Mouse (Mus musculus): Measurements from ENCODE around the gene Slc24a4. TPM values are rescaled to one million over a fixed set of nuclear protein-coding genes. Genes with fewer than 3 reads are reported as not detected.

Slc24a4 gene
- polyA plus RNA-seq, 1 experiment from 2014 or later, result 0.26 TPM

GRCm38 (mm10) chr12:102283483-102284266, 155.1 kb downstream of the Slc24a4 start:
- no peaks in the 10 kb centered on the region for H3K36me3 ChIP-seq (ENCODE audit: control insufficient read depth, insufficient read depth, low read length)
- DNase-seq (ENCODE audit: low spot score, missing footprints) (peak; percentile 90), ATAC-seq (ENCODE audit: low FRiP score) (peak; percentile 72)
- H3K9ac ChIP-seq (ENCODE audit: low read length), result peak overlapping the region; percentile 69
- 6% methylated on average over 24 of the region's 24 CpGs for WGBS
- H3K4me1 ChIP-seq (ENCODE audit: control insufficient read depth, insufficient read depth, low read length), result peaks cover 4% of the 10 kb centered on the region
- H3K27ac ChIP-seq (ENCODE audit: low read depth, low read length), result no peak overlapping the region
- peak overlapping the region; percentile 49 for H3K4me3 ChIP-seq (ENCODE audit: low read depth, low read length)
- H3K27me3 ChIP-seq (ENCODE audit: control insufficient read depth, insufficient read depth, low read length), result peaks cover 3% of the 10 kb centered on the region
- H3K9me3 ChIP-seq (ENCODE audit: control insufficient read depth, low read length), result no peaks in the 10 kb centered on the region
- peak overlapping the region; percentile 95 for H3K4me2 ChIP-seq

DNA sequence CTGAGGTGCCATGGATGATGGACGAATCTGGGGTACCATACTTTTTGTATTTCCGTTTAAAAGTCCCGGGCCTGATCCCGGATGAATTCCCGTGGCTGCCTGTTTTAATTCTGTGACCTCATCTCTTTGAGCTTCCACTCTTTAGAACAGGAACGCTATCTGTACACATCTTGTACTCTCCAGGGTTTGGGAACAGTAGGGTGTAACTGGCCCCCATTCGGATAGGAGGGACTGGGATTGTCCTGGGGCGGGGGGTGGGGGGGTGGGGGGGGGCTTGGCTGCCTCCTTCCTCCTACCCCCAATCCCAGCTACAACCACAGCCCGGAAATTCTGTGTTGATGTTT, 155.7 kb downstream of the Slc24a4 start:
- H3K4me1 ChIP-seq (ENCODE audit: control insufficient read depth, insufficient read depth, low read length), result peaks cover 4% of the 10 kb centered on the region
- no peak for ATAC-seq (ENCODE audit: low FRiP score)
- no peak overlapping the region for H3K27ac ChIP-seq (ENCODE audit: low read depth, low read length)
- DNase-seq (ENCODE audit: low spot score, missing footprints), result no peak
- H3K4me2 ChIP-seq, result peak overlapping the region; percentile 95
- no peaks in the 10 kb centered on the region for H3K9me3 ChIP-seq (ENCODE audit: control insufficient read depth, low read length)
- H3K27me3 ChIP-seq (ENCODE audit: control insufficient read depth, insufficient read depth, low read length), result peaks cover 3% of the 10 kb centered on the region
- H3K4me3 ChIP-seq (ENCODE audit: low read depth, low read length), result no peak overlapping the region
- no peak overlapping the region for H3K9ac ChIP-seq (ENCODE audit: low read length)
- no peaks in the 10 kb centered on the region for H3K36me3 ChIP-seq (ENCODE audit: control insufficient read depth, insufficient read depth, low read length)
- 42% methylated on average over 9 of the region's 9 CpGs for WGBS

DNA sequence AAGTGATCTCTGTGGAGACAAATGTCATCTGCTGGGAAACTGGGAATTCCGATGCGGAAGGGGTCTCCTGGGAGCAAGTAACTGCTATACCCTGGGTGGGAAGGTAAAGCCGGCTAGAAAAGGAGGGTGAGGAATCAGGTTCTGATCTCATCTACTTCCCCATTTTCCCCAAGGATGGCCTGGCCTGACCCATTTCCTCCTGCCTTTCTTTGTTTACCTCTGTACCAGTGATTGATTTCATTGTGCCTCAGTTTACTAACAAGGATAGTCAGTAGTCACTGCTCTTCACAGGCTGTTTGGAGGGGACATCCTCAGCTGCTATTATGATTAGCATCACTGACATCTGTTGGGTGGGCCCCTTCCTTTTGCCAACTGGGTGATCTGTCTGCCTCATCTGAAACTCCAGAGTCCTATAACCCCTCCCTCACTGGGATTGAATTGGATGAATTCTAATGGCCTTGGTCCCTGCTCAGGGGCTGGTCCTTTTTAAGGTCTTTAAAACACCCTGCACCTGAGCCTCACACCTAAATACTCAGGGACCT, 156.2 kb downstream of the Slc24a4 start:
- Histone ChIP-seq H3K9ac (ENCODE audit: low read length) (no peak overlapping the region), H3K27me3 (ENCODE audit: control insufficient read depth, insufficient read depth, low read length) (peaks cover 3% of the 10 kb centered on the region), H3K4me2 (no peak overlapping the region), H3K9me3 (ENCODE audit: control insufficient read depth, low read length) (no peaks in the 10 kb centered on the region), H3K27ac (ENCODE audit: low read depth, low read length) (no peak overlapping the region), H3K4me3 (ENCODE audit: low read depth, low read length) (no peak overlapping the region), H3K4me1 (ENCODE audit: control insufficient read depth, insufficient read depth, low read length) (peaks cover 4% of the 10 kb centered on the region), H3K36me3 (ENCODE audit: control insufficient read depth, insufficient read depth, low read length) (no peaks in the 10 kb centered on the region)
- DNase-seq (ENCODE audit: low spot score, missing footprints), result peak; percentile 81
- WGBS, result 61% methylated on average over 3 of the region's 3 CpGs
- ATAC-seq (ENCODE audit: low FRiP score), result no peak

DNA sequence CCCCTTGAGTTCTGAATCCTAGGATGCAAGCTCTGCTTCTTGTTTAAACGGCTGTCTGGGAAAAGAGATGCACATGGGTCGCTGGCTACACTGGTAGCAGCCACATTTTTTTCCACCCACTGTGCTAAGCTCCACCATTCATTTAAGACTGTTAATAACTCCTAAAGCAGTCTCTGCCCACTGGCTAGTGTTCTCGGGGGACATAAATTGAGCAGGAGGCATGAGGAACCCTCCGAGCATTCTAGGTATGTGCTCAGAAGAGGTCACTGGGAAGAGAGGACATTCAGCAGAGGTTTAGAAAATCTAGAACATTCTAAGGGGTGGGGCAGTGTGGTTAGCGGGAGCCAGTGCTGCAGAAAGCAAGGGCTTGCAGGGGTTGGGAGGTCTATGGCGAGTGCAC, 156.8 kb downstream of the Slc24a4 start:
- H3K36me3 ChIP-seq (ENCODE audit: control insufficient read depth, insufficient read depth, low read length), result no peaks in the 10 kb centered on the region
- peaks cover 3% of the 10 kb centered on the region for H3K27me3 ChIP-seq (ENCODE audit: control insufficient read depth, insufficient read depth, low read length)
- no peaks in the 10 kb centered on the region for H3K9me3 ChIP-seq (ENCODE audit: control insufficient read depth, low read length)
- H3K27ac ChIP-seq (ENCODE audit: low read depth, low read length), result no peak overlapping the region
- 71% methylated on average over 6 of the region's 6 CpGs for WGBS
- H3K4me2 ChIP-seq, result no peak overlapping the region
- H3K4me3 ChIP-seq (ENCODE audit: low read depth, low read length), result no peak overlapping the region
- H3K4me1 ChIP-seq (ENCODE audit: control insufficient read depth, insufficient read depth, low read length), result peaks cover 4% of the 10 kb centered on the region
- ATAC-seq (ENCODE audit: low FRiP score) (no peak), DNase-seq (ENCODE audit: low spot score, missing footprints) (no peak)
- no peak overlapping the region for H3K9ac ChIP-seq (ENCODE audit: low read length)

- Histone ChIP-seq H3K36me3 (ENCODE audit: control insufficient read depth, insufficient read depth, low read length) (no peaks in the 10 kb centered on the region), H3K4me3 (ENCODE audit: low read depth, low read length) (no peak overlapping the region), H3K4me2 (no peak overlapping the region), H3K9ac (ENCODE audit: low read length) (no peak overlapping the region), H3K27me3 (ENCODE audit: control insufficient read depth, insufficient read depth, low read length) (peaks cover 3% of the 10 kb centered on the region), H3K9me3 (ENCODE audit: control insufficient read depth, low read length) (no peaks in the 10 kb centered on the region), H3K4me1 (ENCODE audit: control insufficient read depth, insufficient read depth, low read length) (peaks cover 4% of the 10 kb centered on the region), H3K27ac (ENCODE audit: low read depth, low read length) (no peak overlapping the region)
- ATAC-seq (ENCODE audit: low FRiP score) (no peak), DNase-seq (ENCODE audit: low spot score, missing footprints) (no peak)
- WGBS, result 82% methylated on average over 5 of the region's 5 CpGs
Observed at GRCm38 (mm10) chr12:102285779-102286178, 157.2 kb downstream of the Slc24a4 start.

GRCm38 (mm10) chr12:102286681-102287414, 158.3 kb downstream of the Slc24a4 start:
- Histone ChIP-seq H3K4me3 (ENCODE audit: low read depth, low read length) (no peak overlapping the region), H3K9me3 (ENCODE audit: control insufficient read depth, low read length) (no peaks in the 10 kb centered on the region), H3K9ac (ENCODE audit: low read length) (no peak overlapping the region), H3K4me2 (no peak overlapping the region), H3K36me3 (ENCODE audit: control insufficient read depth, insufficient read depth, low read length) (no peaks in the 10 kb centered on the region), H3K27me3 (ENCODE audit: control insufficient read depth, insufficient read depth, low read length) (peaks cover 3% of the 10 kb centered on the region), H3K27ac (ENCODE audit: low read depth, low read length) (no peak overlapping the region), H3K4me1 (ENCODE audit: control insufficient read depth, insufficient read depth, low read length) (peaks cover 4% of the 10 kb centered on the region)
- DNase-seq (ENCODE audit: low spot score, missing footprints), result peak; percentile 12
- 84% methylated on average over 10 of the region's 10 CpGs for WGBS
- ATAC-seq (ENCODE audit: low FRiP score), result no peak

- ATAC-seq (ENCODE audit: low FRiP score) (no peak), DNase-seq (ENCODE audit: low spot score, missing footprints) (peak; percentile 57)
- Histone ChIP-seq H3K9me3 (ENCODE audit: control insufficient read depth, low read length) (no peaks in the 10 kb centered on the region), H3K27me3 (ENCODE audit: control insufficient read depth, insufficient read depth, low read length) (no peaks in the 10 kb centered on the region; the same call in 1 of the 2 replicates), H3K4me3 (ENCODE audit: low read depth, low read length) (no peak overlapping the region), H3K4me2 (no peak overlapping the region), H3K27ac (ENCODE audit: low read depth, low read length) (no peak overlapping the region), H3K36me3 (ENCODE audit: control insufficient read depth, insufficient read depth, low read length) (no peaks in the 10 kb centered on the region), H3K4me1 (ENCODE audit: control insufficient read depth, insufficient read depth, low read length) (peaks cover 4% of the 10 kb centered on the region; the same call in 1 of the 2 replicates), H3K9ac (ENCODE audit: low read length) (no peak overlapping the region)
- 84% methylated on average over 6 of the region's 6 CpGs for WGBS
Observed at GRCm38 (mm10) chr12:102287904-102288602, 159.5 kb downstream of the Slc24a4 start.

DNA sequence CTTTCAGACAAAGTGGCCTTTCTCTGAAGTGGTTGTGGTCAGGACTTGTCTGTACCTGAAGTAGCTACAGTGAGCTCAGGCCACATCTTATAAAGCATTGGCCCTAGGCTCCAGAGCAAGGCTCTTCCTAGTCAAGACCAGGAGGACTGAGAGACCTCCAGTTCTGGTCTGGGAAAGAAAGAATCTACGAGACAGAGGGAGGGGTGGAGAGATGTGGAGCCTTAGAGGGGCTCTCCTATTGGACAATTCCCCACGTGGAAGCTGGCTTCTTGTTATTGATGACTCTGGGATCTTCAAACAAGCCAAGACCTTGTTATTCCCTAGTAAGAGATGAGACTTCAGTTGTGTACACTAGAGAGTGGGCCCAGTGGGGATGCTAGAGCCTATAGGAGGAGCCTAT, 160.3 kb downstream of the Slc24a4 start:
- H3K4me1 ChIP-seq (ENCODE audit: control insufficient read depth, insufficient read depth, low read length), result peaks cover 2% of the 10 kb centered on the region; the same call in 1 of the 2 replicates
- no peak overlapping the region for H3K4me2 ChIP-seq
- no peak overlapping the region for H3K4me3 ChIP-seq (ENCODE audit: low read depth, low read length)
- no peak overlapping the region for H3K27ac ChIP-seq (ENCODE audit: low read depth, low read length)
- WGBS, result 33% methylated on average over 2 of the region's 2 CpGs
- H3K9ac ChIP-seq (ENCODE audit: low read length), result no peak overlapping the region
- no peaks in the 10 kb centered on the region; the same call in 1 of the 2 replicates for H3K27me3 ChIP-seq (ENCODE audit: control insufficient read depth, insufficient read depth, low read length)
- ATAC-seq (ENCODE audit: low FRiP score) (no peak), DNase-seq (ENCODE audit: low spot score, missing footprints) (peak; percentile 75)
- H3K9me3 ChIP-seq (ENCODE audit: control insufficient read depth, low read length), result no peaks in the 10 kb centered on the region
- H3K36me3 ChIP-seq (ENCODE audit: control insufficient read depth, insufficient read depth, low read length), result no peaks in the 10 kb centered on the region
